Mouse (Mus musculus) forebrain, embryonic 14.5 days (tissue): Measurements from ENCODE around the gene Slc52a3. TPM values are rescaled to one million over a fixed set of nuclear protein-coding genes. Genes with fewer than 3 reads are reported as not detected.
"Not testable (repeated sequence)": the region's sequence is repeated elsewhere in the genome, so short reads cannot be mapped to it uniquely, and the experiment has no call there.

Experiments used
- ATAC-seq: fragments of 200-750 bp; cut with Nextera tagmentation; 2 replicates; pipeline ENCODE4 v1.8.0; 2017; ENCODE audit warnings: mild to moderate bottlenecking, moderate library complexity
- DNase-seq: peaks from one replicate; pipeline ENCODE4 v3.0.0-alpha.2; 2015; ENCODE audit warnings: low spot score
- H3K27ac ChIP-seq: fragments of 300-500 bp; sonication (generic); 2 replicates; pipeline ENCODE4 v1.5.1; 2014; ENCODE audit warnings: low read depth, mild to moderate bottlenecking, control low read depth, low read length, moderate library complexity
- H3K27me3 ChIP-seq: fragments of 300-500 bp; sonication (generic); replicated peaks from 2 replicates; pipeline ENCODE4 v1.6.1; 2014; ENCODE audit warnings: low read length, control low read depth, mixed read lengths; ENCODE audit not compliant: control insufficient read depth, insufficient read depth
- H3K36me3 ChIP-seq: fragments of 300-500 bp; sonication (generic); 2 replicates; pipeline ENCODE4 v1.6.1; 2014; ENCODE audit warnings: low read length, control low read depth; ENCODE audit not compliant: control insufficient read depth, insufficient read depth
- H3K4me1 ChIP-seq: fragments of 300-500 bp; sonication (generic); 2 replicates; pipeline ENCODE4 v1.6.1; 2014; ENCODE audit warnings: antibody characterized with exemption, low read length, control low read depth; ENCODE audit not compliant: control insufficient read depth, insufficient read depth
- H3K4me2 ChIP-seq: fragments of 300-500 bp; sonication (generic); 2 replicates; pipeline ENCODE4 v1.6.1; 2014; ENCODE audit warnings: mild to moderate bottlenecking, control low read depth, low read length
- H3K4me3 ChIP-seq: fragments of 300-500 bp; sonication (generic); 2 replicates; pipeline ENCODE4 v1.5.1; 2014; ENCODE audit warnings: low read depth, low read length, control low read depth
- H3K9ac ChIP-seq: fragments of 300-500 bp; sonication (generic); 2 replicates; pipeline ENCODE4 v1.6.1; 2014; ENCODE audit warnings: mild to moderate bottlenecking, low read length, control low read depth, moderate library complexity
- H3K9me3 ChIP-seq: fragments of 300-500 bp; sonication (generic); replicated peaks from 2 replicates; pipeline ENCODE4 v1.6.1; 2016; ENCODE audit warnings: low read length, control low read depth, mixed read lengths; ENCODE audit not compliant: control insufficient read depth
- WGBS: fragments of 180-500 bp; shearing (Covaris S2); extraction: QIAGEN DNeasy Blood & Tissue Kit; methylation state at CpG from one replicate; pipeline ENCODE4 v1.1.7; 2014; 5-methylcytosine and 5-hydroxymethylcytosine counted together
- polyA plus RNA-seq: library from polyadenylated mRNA; unstranded; fragments of >200 nt; fragmentation: Nextera tagmentation; extraction: Ambion mirVana; gene quantifications from 2 replicates; pipeline ENCODE4 v1.2.1, GENCODE M21; 2014

Gene Slc52a3
- polyA plus RNA-seq, 1 experiment from 2014 or later, result 0.72 TPM

DNA sequence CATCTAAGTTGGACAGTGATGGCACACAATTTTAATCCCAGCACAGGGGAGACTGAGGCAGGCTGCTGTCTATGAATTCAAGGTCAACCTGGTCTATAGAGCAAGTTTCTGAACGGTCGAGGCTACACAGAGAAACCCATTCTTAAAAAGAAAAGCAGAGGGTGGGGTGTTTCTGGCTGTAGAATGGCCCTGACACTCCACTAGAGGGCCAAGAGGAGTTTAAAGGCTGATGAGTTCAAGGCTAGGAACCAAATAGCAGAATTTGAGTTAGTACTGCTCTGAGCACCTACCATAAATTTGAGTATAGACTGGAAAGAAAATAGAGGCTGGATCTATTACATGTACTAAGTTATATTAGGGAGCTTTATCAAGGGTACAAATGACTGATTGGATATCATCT, 7.3 kb upstream of the Slc52a3 start:
- H3K9ac ChIP-seq, result no peak overlapping the region
- 0 out of 2 replicates have a peak, but pooled peaks cover 3% of the 10 kb centered on the region for H3K4me1 ChIP-seq
- H3K27me3 ChIP-seq, result no peaks in the 10 kb centered on the region
- H3K36me3 ChIP-seq, result no peaks in the 10 kb centered on the region
- no peak for DNase-seq
- 63% methylated on average over 2 of the region's 2 CpGs for WGBS
- no peak overlapping the region for H3K4me3 ChIP-seq
- H3K9me3 ChIP-seq, result no peaks in the 10 kb centered on the region
- ATAC-seq, result no peak
- H3K27ac ChIP-seq, result no peak overlapping the region
- H3K4me2 ChIP-seq, result no peak overlapping the region

DNA sequence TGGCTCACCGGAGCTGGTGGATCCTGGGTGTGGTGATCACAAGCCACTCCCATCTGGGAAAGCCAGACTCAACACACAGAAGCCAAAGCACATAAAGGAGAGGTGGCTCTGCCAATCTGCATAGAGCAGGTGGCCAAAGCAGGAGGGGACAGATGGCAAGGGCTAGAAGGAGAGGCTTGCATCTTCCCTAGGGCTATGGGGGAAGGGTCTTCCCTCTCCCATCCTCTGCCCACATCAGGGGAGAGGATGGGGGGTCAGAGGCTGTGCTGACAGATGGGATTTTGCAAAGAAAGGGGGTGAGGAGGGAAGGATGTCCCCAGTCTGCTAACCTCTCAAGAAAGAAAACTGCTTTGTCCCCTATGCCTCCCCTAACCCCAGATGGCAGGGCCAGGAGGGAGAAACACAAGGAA, 5.3 kb upstream of the Slc52a3 start:
- Histone ChIP-seq H3K4me1 (peaks cover 3% of the 10 kb centered on the region; the same call in 1 of the 2 replicates), H3K36me3 (no peaks in the 10 kb centered on the region), H3K9me3 (no peaks in the 10 kb centered on the region), H3K9ac (no peak overlapping the region), H3K27ac (peak overlapping the region; percentile 44), H3K4me3 (no peak overlapping the region), H3K27me3 (peaks cover 2% of the 10 kb centered on the region; the same call in 1 of the 2 replicates), H3K4me2 (no peak overlapping the region)
- 28% methylated on average over 1 of the region's 1 CpGs for WGBS
- ATAC-seq (peak; percentile 77), DNase-seq (peak; percentile 80)

DNA sequence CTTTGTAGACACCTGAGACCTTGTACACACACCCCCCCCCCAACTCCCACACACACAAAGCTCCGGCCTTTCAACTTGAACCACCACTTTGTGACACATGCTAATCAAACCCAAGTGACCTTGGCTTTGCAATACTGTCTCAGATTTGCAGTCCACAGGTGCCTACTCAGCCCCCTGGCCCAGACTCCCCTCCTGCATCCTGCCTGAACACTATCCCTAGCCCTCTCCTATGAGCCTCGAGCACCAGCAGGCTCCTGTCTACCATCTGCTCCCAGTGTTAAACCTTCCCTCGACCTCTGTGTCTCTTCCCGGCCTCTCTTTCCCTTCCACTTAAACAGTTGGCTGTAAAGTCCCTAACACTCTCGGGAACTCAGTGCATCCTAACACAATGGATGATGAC, 4.9 kb upstream of the Slc52a3 start:
- WGBS, result 48% methylated on average over 5 of the region's 5 CpGs
- Histone ChIP-seq H3K4me3 (no peak overlapping the region), H3K4me1 (peaks cover 3% of the 10 kb centered on the region; the same call in 1 of the 2 replicates), H3K27me3 (peaks cover 5% of the 10 kb centered on the region), H3K36me3 (no peaks in the 10 kb centered on the region), H3K4me2 (no peak overlapping the region), H3K9ac (no peak overlapping the region), H3K9me3 (no peaks in the 10 kb centered on the region), H3K27ac (peak overlapping the region; percentile 44)
- DNase-seq (no peak), ATAC-seq (peak; percentile 30; the same call in 1 of the 2 replicates)

DNA sequence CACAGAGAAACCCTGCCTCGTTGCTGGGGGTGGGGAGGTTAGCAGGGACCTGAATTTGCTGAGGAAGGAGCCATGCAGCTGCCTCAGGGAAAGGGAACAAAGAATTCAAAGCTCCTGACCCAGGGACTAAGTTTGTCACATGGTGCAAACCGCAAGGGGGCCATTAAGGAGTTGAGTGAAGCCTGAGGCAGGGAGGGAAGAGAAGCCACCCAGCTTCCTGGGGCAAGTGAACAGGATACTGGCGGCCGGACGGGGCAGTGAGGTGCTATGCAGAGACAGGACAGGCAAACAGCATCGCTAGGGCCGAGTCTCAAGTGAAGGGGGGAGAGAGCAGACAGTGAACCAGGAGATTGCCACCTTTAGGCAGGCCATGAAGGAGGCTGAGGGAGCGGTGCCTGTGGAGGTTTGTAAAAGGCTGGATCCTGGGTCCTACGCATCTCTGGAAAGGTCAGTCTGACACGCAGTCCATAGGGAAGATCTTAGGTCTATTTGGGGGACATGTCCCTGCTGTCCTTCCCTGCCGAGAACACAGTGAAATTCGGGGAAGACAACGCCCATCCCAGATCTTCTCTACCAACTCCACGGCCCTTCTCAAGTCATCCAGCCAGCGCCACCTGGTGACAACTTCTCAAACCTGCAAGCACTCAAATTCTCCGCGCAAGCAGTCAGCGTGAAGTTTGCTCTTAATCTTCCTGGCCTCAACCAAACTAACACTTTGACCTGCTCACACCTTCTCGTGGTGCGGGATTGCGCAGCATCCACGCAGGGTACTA, 1.8 kb upstream of the Slc52a3 start:
- peaks cover 23% of the 10 kb centered on the region for H3K27me3 ChIP-seq
- H3K9me3 ChIP-seq, result no peaks in the 10 kb centered on the region
- WGBS, result 6% methylated on average over 22 of the region's 22 CpGs
- H3K9ac ChIP-seq, result peak overlapping the region; percentile 5; the same call in 1 of the 2 replicates
- no peaks in the 10 kb centered on the region for H3K36me3 ChIP-seq
- DNase-seq, result peak; percentile 82
- peaks cover 3% of the 10 kb centered on the region; the same call in 1 of the 2 replicates for H3K4me1 ChIP-seq
- H3K4me2 ChIP-seq, result peak overlapping the region; percentile 45
- H3K4me3 ChIP-seq, result no peak overlapping the region
- peak; percentile 30; the same call in 1 of the 2 replicates for ATAC-seq
- no peak overlapping the region for H3K27ac ChIP-seq

DNA sequence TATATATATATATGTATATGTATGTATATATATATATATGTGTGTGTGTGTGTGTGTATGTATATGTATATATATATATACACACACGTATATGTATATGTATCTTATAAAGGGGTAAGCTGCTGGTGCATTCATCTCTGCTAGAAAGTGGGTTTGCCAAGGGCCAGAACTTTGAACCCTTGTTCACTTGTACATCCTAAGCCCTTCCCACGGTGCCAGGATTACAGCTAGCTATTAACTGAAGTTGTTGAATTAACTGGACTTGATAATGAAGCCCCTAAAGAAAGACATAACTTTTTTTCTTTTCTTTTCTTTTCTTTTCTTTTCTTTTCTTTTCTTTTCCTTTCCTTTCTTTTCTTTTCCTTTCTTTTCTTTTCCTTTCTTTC, 872 bp downstream of the Slc52a3 start:
- not testable (repeated sequence) for ATAC-seq, H3K36me3 ChIP-seq, H3K4me3 ChIP-seq, H3K4me1 ChIP-seq, DNase-seq, H3K4me2 ChIP-seq, H3K27ac ChIP-seq, H3K9ac ChIP-seq, H3K9me3 ChIP-seq
- 61% methylated on average over 2 of the region's 2 CpGs for WGBS
- H3K27me3 ChIP-seq, result peaks cover 23% of the 10 kb centered on the region

DNA sequence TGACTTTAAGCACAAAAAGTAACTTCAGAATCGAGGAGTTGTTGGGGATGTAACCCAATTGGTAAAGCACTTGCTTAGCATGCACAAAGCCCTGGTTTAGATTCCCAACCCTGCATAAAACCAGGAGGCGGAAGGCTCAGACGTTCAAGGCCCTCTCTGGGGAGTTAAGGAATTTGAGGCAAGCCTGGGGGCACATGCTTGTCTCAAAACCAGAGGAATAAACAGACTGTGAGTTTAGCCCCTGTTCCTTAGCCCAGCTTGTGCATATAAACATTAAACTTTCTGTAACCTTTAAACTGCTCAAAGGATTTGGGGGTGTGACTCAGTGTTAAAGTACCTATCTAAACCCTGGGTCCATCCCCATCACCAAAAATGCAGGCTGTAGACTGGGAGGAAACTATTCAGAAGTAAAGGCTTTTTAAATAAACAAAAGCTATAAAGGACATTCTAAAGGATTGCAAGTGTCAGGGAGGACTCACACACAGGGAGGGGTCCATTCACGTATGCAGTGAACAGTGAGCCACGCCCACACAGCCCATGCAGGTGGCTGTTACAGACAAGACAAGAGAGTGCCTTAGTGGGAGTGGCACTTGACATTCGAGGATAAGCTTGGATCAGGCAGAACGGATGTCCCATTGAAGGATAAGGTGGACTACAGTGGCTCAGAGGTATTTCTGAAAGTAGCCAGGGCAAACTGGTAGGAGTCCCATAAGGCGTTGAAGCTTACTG, 1.6 kb downstream of the Slc52a3 start:
- WGBS, result 56% methylated on average over 8 of the region's 8 CpGs
- H3K9ac ChIP-seq, result no peak overlapping the region
- ATAC-seq, result no peak
- H3K36me3 ChIP-seq, result no peaks in the 10 kb centered on the region
- peaks cover 23% of the 10 kb centered on the region for H3K27me3 ChIP-seq
- no peak overlapping the region for H3K4me3 ChIP-seq
- H3K4me1 ChIP-seq, result no peaks in the 10 kb centered on the region; the same call in 1 of the 2 replicates
- H3K27ac ChIP-seq, result no peak overlapping the region
- H3K4me2 ChIP-seq, result no peak overlapping the region
- DNase-seq, result no peak
- H3K9me3 ChIP-seq, result no peaks in the 10 kb centered on the region

DNA sequence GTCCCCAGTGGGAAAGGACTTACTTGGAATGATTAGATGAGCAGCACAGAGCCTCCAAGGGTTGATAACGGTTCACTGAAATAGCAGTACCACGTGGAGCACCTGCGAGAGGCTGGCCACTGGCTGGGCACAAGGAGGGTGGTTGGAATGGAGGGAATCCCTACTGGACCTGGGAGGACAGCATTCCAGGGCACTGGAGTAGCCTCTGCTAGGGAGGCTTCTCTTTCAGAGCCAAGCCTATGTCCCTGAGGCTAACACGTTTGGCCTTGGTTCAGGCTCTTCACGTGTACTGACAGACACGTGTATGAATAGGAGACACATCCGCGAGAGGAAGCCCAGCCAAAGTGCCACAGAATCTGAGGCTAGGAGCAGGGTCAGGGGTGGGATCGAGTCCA, 2.2 kb downstream of the Slc52a3 start:
- ATAC-seq, result no peak

DNA sequence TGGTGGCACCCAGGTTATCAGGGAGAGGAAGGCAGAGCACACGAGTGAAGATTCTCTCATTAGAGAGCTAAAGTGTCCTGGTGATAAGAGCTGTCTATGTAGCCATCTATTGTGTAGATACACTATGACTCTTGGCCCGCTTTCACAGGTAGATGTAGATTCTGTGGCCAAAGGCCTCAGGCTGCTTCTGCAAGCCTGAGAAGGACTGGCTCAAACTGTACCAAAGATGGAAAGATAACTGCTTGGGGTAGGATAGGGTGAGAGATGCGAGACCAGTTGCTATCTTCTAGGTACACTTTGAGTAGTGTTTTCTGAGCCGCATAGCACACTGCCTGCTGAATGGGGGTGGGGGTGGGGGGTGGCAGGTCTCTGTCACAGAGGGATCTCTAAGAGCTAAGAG, 2.6 kb downstream of the Slc52a3 start:
- Histone ChIP-seq H3K4me3 (no peak overlapping the region), H3K27ac (no peak overlapping the region), H3K36me3 (no peaks in the 10 kb centered on the region), H3K9ac (no peak overlapping the region), H3K4me1 (no peaks in the 10 kb centered on the region; the same call in 1 of the 2 replicates), H3K27me3 (peaks cover 23% of the 10 kb centered on the region), H3K4me2 (no peak overlapping the region), H3K9me3 (no peaks in the 10 kb centered on the region)
- ATAC-seq (no peak), DNase-seq (no peak)
- WGBS, result 70% methylated on average over 4 of the region's 4 CpGs

More for the DNA sequence above, 2.2 kb downstream of the Slc52a3 start:
- H3K36me3 ChIP-seq, result no peaks in the 10 kb centered on the region
- DNase-seq, result no peak
- no peaks in the 10 kb centered on the region for H3K9me3 ChIP-seq
- H3K9ac ChIP-seq, result no peak overlapping the region
- no peak overlapping the region for H3K27ac ChIP-seq
- no peak overlapping the region for H3K4me2 ChIP-seq
- 66% methylated on average over 9 of the region's 9 CpGs for WGBS
- H3K4me3 ChIP-seq, result no peak overlapping the region
- no peaks in the 10 kb centered on the region; the same call in 1 of the 2 replicates for H3K4me1 ChIP-seq
- peaks cover 23% of the 10 kb centered on the region for H3K27me3 ChIP-seq
